Mouse (Mus musculus): ENCODE results near the gene Sept1. TPM values are rescaled to one million over a fixed set of nuclear protein-coding genes. Genes with fewer than 3 reads are reported as not detected.

The Sept1 gene
- polyA plus RNA-seq, 1 experiment: 3.2 TPM

GRCm38 (mm10) chr7:127273118-127273923 is 40.4 kb upstream of the Sept1 start:
- Histone ChIP-seq H3K4me1 (ENCODE audit: control insufficient read depth, insufficient read depth, low read length) (peaks cover 8% of the 10 kb centered on the region), H3K27ac (ENCODE audit: control insufficient read depth, insufficient read depth, low read depth, low read length) (peak overlapping the region; percentile 86), H3K4me3 (ENCODE audit: control insufficient read depth, low read depth, low read length) (peak overlapping the region; percentile 95), H3K27me3 (ENCODE audit: control insufficient read depth, insufficient read depth, low read length) (no peaks in the 10 kb centered on the region), H3K36me3 (ENCODE audit: control insufficient read depth, insufficient read depth, low read length) (peaks cover 2% of the 10 kb centered on the region)
- no peak for TF ChIP-seq CTCF (IDR thresholded peaks at IDR 0.05; ENCODE audit: control insufficient read depth, insufficient read depth, insufficient replicate concordance, low read depth, low read length)
- peak; percentile 42; the same call in 1 of the 2 replicates for TF ChIP-seq POLR2A (IDR thresholded peaks at IDR 0.05; ENCODE audit: control insufficient read depth, low read depth, low read length)

GRCm38 (mm10) chr7:127272566-127272965 is 39.6 kb upstream of the Sept1 start:
- no peak for TF ChIP-seq CTCF (IDR thresholded peaks at IDR 0.05; ENCODE audit: control insufficient read depth, insufficient read depth, insufficient replicate concordance, low read depth, low read length)
- TF ChIP-seq POLR2A (IDR thresholded peaks at IDR 0.05; ENCODE audit: control insufficient read depth, low read depth, low read length): no peak
- peak overlapping the region; percentile 44 for H3K27ac ChIP-seq (ENCODE audit: control insufficient read depth, insufficient read depth, low read depth, low read length)
- H3K27me3 ChIP-seq (ENCODE audit: control insufficient read depth, insufficient read depth, low read length): no peaks in the 10 kb centered on the region
- peaks cover 7% of the 10 kb centered on the region for H3K4me1 ChIP-seq (ENCODE audit: control insufficient read depth, insufficient read depth, low read length)
- H3K4me3 ChIP-seq (ENCODE audit: control insufficient read depth, low read depth, low read length): peak overlapping the region; percentile 95
- peaks cover 2% of the 10 kb centered on the region for H3K36me3 ChIP-seq (ENCODE audit: control insufficient read depth, insufficient read depth, low read length)

GRCm38 (mm10) chr7:127271093-127271492 is 38.2 kb upstream of the Sept1 start:
- Histone ChIP-seq H3K27ac (ENCODE audit: control insufficient read depth, insufficient read depth, low read depth, low read length) (no peak overlapping the region), H3K27me3 (ENCODE audit: control insufficient read depth, insufficient read depth, low read length) (no peaks in the 10 kb centered on the region), H3K36me3 (ENCODE audit: control insufficient read depth, insufficient read depth, low read length) (peaks cover 2% of the 10 kb centered on the region), H3K4me1 (ENCODE audit: control insufficient read depth, insufficient read depth, low read length) (peaks cover under 1% of the 10 kb centered on the region), H3K4me3 (ENCODE audit: control insufficient read depth, low read depth, low read length) (peak overlapping the region; percentile 71)
- TF ChIP-seq POLR2A (IDR thresholded peaks at IDR 0.05; ENCODE audit: control insufficient read depth, low read depth, low read length): no peak
- no peak for TF ChIP-seq CTCF (IDR thresholded peaks at IDR 0.05; ENCODE audit: control insufficient read depth, insufficient read depth, insufficient replicate concordance, low read depth, low read length)

- no peaks in the 10 kb centered on the region; the same call in 1 of the 2 replicates for H3K4me1 ChIP-seq (ENCODE audit: control insufficient read depth, insufficient read depth, low read length)
- H3K36me3 ChIP-seq (ENCODE audit: control insufficient read depth, insufficient read depth, low read length): peaks cover 2% of the 10 kb centered on the region
- no peaks in the 10 kb centered on the region for H3K27me3 ChIP-seq (ENCODE audit: control insufficient read depth, insufficient read depth, low read length)
- peak overlapping the region; percentile 71; the same call in 1 of the 2 replicates for H3K4me3 ChIP-seq (ENCODE audit: control insufficient read depth, low read depth, low read length)
- TF ChIP-seq CTCF (IDR thresholded peaks at IDR 0.05; ENCODE audit: control insufficient read depth, insufficient read depth, insufficient replicate concordance, low read depth, low read length) (no peak), POLR2A (IDR thresholded peaks at IDR 0.05; ENCODE audit: control insufficient read depth, low read depth, low read length) (no peak)
- H3K27ac ChIP-seq (ENCODE audit: control insufficient read depth, insufficient read depth, low read depth, low read length): no peak overlapping the region
Observed at GRCm38 (mm10) chr7:127270666-127271065, 37.7 kb upstream of the Sept1 start.

- TF ChIP-seq POLR2A (IDR thresholded peaks at IDR 0.05; ENCODE audit: control insufficient read depth, low read depth, low read length) (no peak), CTCF (IDR thresholded peaks at IDR 0.05; ENCODE audit: control insufficient read depth, insufficient read depth, insufficient replicate concordance, low read depth, low read length) (no peak)
- peaks cover 2% of the 10 kb centered on the region for H3K36me3 ChIP-seq (ENCODE audit: control insufficient read depth, insufficient read depth, low read length)
- no peak overlapping the region for H3K27ac ChIP-seq (ENCODE audit: control insufficient read depth, insufficient read depth, low read depth, low read length)
- H3K4me3 ChIP-seq (ENCODE audit: control insufficient read depth, low read depth, low read length): no peak overlapping the region; the same call in 1 of the 2 replicates
- H3K4me1 ChIP-seq (ENCODE audit: control insufficient read depth, insufficient read depth, low read length): no peaks in the 10 kb centered on the region; the same call in 1 of the 2 replicates
- H3K27me3 ChIP-seq (ENCODE audit: control insufficient read depth, insufficient read depth, low read length): no peaks in the 10 kb centered on the region
Observed at GRCm38 (mm10) chr7:127270256-127270655, 37.3 kb upstream of the Sept1 start.

- no peak overlapping the region for H3K27ac ChIP-seq (ENCODE audit: control insufficient read depth, insufficient read depth, low read depth, low read length)
- TF ChIP-seq CTCF (IDR thresholded peaks at IDR 0.05; ENCODE audit: control insufficient read depth, insufficient read depth, insufficient replicate concordance, low read depth, low read length) (no peak), POLR2A (IDR thresholded peaks at IDR 0.05; ENCODE audit: control insufficient read depth, low read depth, low read length) (no peak)
- H3K4me1 ChIP-seq (ENCODE audit: control insufficient read depth, insufficient read depth, low read length): peaks cover 10% of the 10 kb centered on the region
- H3K27me3 ChIP-seq (ENCODE audit: control insufficient read depth, insufficient read depth, low read length): no peaks in the 10 kb centered on the region
- H3K36me3 ChIP-seq (ENCODE audit: control insufficient read depth, insufficient read depth, low read length): no peaks in the 10 kb centered on the region
- H3K4me3 ChIP-seq (ENCODE audit: control insufficient read depth, low read depth, low read length): no peak overlapping the region
Observed at GRCm38 (mm10) chr7:127263526-127263925, 30.6 kb upstream of the Sept1 start.

GRCm38 (mm10) chr7:127262218-127262961 is 29.5 kb upstream of the Sept1 start:
- no peak overlapping the region for H3K27ac ChIP-seq (ENCODE audit: control insufficient read depth, insufficient read depth, low read depth, low read length)
- no peaks in the 10 kb centered on the region for H3K36me3 ChIP-seq (ENCODE audit: control insufficient read depth, insufficient read depth, low read length)
- no peak for TF ChIP-seq CTCF (IDR thresholded peaks at IDR 0.05; ENCODE audit: control insufficient read depth, insufficient read depth, insufficient replicate concordance, low read depth, low read length)
- TF ChIP-seq POLR2A (IDR thresholded peaks at IDR 0.05; ENCODE audit: control insufficient read depth, low read depth, low read length): no peak
- H3K4me3 ChIP-seq (ENCODE audit: control insufficient read depth, low read depth, low read length): no peak overlapping the region
- no peaks in the 10 kb centered on the region for H3K27me3 ChIP-seq (ENCODE audit: control insufficient read depth, insufficient read depth, low read length)
- H3K4me1 ChIP-seq (ENCODE audit: control insufficient read depth, insufficient read depth, low read length): peaks cover 10% of the 10 kb centered on the region
